Mouse (Mus musculus) erythroid progenitor cell, adult 5-6 weeks (primary cell): ENCODE measurements around the gene Spg21. TPM values are rescaled to one million over a fixed set of nuclear protein-coding genes. Genes with fewer than 3 reads are reported as not detected.
A peak's percentile ranks its signal among the peaks of the same experiment; 100 is the strongest.

Source experiments
- ATAC-seq: replicated peaks from 2 replicates; pipeline ENCODE4 v1.8.0; 2016; ENCODE audit warnings: moderate number of reproducible peaks, mild to moderate bottlenecking, moderate TSS enrichment, inconsistent platforms; ENCODE audit not compliant: poor library complexity, low FRiP score, severe bottlenecking
- total RNA-seq, 2 experiments: library from RNA; stranded (forward) in 1 of 2; stranded (reverse) in 1 of 2; fragments of 150-400 nt in 1 of 2; fragments of 186-747, 209-891 nt in 1 of 2; gene quantifications; 2 replicates each; pipeline versions ENCODE4 v1.2.3 to v1.2.4; 2015 to 2017; ENCODE audit warnings: low replicate concordance in 2 of 2

The Spg21 gene
- 11.5 and 18.4 TPM in 2 replicates for total RNA-seq (2015; ENCODE audit: low replicate concordance)
- total RNA-seq (2017; ENCODE audit: low replicate concordance), result 5.8 and 6.6 TPM in 2 replicates

DNA sequence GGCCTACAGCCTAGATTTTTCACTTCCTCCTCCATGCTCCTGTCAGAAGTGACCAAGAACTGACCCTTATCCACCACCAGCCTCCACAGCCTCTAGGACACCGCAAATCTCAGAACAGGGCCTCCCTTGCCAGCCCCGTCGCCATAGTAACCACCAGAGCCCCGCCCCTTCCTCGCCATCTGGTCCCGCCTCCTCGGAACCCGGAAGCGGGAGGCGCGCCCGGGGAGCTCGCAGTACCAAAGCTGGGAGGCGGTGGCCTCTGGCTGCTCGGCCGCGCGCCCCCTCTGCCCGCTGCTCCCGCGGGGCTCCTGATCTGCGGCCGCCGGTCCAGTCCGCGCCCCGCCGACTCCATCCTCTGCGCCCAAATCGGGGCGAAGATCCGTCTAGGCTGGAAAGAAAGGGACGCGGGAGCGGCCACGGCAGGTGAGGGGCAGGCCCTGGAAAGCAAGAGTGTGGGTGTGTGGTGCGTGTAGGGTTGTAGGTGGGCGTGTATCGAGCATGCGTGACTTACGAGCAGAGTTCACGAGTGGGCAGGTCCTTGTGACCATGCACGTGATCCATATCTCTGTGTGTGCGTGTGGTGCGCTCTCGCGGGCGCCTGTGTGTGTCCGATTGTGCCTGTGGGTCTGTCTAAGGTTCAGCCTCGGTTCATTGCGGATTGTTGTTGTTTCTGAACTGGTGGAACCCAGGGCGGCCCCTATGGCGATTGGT lies at the start of gene Spg21:
TSS of gene Spg21 (plus strand) at position 216 of the 711 bp plus-strand sequence.
- peak; percentile 79 for ATAC-seq

DNA sequence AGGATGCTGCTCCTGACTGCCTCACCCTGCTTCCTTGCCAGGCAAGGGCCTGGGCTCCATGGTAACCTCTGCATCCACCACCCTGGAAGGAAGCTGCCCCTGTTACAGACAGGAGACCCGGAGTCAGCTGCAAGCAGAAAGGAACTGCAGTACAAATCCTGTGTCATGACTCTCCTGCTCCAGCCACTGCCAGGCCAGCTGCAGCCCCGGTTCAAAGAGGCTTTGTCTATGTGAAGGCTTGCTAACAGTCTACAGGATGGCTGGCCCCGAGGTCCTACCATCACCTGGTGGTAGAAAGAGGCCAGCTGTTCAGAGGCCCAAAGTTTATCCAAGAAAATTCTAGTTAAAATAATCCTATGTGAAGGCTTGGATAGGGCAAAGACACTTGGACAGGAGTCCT lies 49.4 kb upstream of the Spg21 start:
- ATAC-seq, result no peak

DNA sequence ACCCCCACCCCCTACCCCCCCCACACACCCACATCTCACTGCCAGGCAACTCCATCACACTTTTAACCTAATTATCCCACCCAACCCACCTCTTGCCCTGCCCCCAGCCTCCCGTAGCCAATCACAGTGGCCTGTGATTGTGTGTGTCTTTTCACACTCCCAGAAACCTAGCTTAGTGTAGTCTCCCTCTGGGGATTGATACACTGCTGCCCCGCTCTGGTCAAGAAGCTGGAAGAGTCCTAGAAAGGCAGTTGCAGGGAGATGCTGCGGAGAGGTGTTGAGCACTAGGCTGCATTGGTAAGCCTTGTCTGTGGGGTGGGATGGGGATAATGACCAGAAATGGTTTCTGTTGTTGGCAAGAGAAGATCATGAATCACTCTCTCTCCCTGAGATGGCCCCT lies 43.0 kb upstream of the Spg21 start:
- no peak for ATAC-seq

DNA sequence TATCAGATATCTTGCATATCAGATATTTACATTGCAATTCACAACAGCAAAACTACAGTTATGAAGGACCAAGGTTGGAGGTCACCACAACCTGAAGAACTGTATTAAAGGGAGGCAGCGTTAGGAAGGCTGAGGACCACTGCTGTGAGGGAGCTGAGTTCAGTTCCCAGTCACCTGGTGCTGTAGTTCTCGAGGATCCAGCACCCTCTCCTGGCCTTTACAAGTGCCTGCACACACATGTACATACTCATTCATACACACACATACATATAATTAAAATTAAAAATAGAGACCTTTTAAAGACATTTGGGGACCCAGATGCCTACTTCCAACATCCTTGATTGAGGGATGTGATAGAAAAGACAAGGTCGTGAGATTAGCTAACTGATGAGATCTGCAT lies 41.1 kb upstream of the Spg21 start:
- no peak for ATAC-seq

DNA sequence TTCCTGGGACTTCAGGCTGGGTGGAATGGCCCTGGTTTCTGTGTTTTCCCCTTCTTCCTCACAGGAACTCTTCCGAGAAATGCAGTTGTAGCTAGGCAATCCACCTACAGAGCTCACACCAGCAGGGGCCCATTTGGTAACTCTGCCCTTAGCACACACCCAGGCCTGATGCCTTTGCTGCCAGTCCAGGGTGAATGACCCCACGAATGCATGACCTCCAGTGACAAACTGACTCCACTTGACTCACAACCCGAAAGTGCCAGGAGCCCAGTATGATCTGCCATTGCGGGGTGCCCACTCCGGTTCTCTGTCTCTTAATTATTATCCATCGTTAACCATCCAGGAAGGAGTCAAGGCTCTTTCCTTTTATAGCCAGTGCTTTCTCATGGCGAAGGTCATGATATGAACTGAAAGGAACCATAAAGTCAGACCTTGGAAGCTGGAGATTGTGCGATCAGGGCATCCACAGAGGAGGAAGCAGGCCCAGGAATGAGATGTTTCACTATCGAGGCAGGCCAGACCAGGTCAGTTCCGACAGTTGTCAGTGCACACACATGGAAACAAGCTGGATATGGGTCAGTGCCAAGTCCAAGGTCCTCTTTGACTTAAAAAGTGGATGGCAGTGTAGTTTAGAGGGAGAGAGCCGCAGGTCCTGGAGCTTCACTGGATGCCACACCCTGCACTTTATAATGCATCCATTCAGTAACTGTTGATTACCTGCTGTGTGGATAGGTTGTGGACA lies 37.8 kb upstream of the Spg21 start, which contains the start of gene Slc51b:
TSS of gene Slc51b (minus strand) at position 196 of the 742 bp plus-strand sequence.
- no peak for ATAC-seq

DNA sequence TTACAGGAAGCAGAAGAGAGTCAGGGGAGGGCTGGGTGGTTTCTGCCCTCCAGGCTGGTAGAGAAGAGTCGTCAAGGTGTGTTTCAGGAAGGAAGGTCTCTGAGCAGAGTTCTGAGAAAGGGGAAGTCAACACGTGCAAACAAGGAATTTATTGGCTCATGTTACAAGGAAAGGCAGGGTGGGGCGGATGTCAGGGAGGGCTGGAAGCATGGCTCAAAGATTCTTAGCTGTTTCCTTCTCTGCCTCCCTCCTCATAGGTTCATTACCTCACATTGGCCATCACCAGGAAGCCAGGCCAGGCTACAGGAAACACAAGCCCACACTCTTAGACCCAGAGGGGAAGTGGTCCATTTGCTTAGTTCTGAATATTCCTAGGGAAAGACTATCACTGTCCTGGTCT lies 36.4 kb upstream of the Spg21 start:
- no peak for ATAC-seq

DNA sequence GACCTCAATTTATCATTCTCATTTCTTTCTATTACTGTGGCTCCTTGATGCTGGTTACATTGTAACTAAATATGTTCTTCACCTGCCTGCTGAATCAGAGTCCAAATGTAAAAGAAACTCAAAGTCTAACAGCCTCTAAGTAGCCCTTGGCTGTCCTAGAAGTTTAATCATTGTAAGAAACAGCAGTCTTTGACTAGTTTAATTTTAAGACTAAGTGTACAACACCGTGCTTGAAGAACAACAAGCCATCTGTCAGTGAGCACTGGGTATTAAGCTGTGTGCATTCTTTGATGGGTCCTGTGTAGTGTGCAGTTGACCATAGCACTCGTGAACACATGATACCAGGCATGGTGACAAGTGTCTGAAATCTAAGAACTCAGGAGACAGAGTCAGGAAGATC lies 33.2 kb upstream of the Spg21 start:
- no peak for ATAC-seq

DNA sequence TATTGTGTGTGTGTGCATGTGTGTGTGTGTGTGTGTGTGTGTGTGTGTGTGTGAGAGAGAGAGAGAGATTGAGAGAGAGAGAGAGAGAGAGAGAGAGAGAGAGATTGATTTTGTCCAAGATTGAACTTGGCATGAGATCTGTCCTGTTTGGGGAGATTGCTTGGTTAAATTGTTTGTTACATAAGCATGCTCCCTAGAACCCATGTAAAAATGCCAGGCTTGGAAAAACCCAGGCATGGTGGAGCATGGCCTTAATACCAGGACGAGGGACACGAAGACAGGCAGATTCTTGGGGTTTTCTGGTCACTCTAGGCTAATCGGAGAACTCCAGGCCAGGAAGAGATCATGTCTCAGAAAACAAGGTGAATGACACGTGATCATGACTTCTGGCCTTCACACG lies 32.7 kb upstream of the Spg21 start:
- ATAC-seq, result no peak

DNA sequence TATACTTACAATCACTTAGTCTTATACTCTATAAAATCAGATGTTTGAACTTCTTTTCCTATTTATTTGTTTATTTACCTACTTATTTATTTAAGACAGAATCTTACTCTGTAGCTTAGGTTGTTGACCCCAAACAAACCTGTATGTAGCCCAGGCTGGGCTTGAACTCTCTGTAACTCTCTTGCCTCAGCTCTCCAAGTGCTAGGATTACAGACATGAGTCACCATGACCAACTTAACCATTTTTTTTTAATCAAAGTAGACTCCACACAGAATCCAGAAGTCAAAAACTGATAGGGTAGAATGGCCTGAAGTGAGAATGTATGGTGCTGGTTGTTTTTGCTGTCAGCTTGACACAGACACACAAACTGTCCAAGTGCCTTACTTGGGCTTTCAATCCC lies 30.3 kb upstream of the Spg21 start:
- no peak for ATAC-seq

DNA sequence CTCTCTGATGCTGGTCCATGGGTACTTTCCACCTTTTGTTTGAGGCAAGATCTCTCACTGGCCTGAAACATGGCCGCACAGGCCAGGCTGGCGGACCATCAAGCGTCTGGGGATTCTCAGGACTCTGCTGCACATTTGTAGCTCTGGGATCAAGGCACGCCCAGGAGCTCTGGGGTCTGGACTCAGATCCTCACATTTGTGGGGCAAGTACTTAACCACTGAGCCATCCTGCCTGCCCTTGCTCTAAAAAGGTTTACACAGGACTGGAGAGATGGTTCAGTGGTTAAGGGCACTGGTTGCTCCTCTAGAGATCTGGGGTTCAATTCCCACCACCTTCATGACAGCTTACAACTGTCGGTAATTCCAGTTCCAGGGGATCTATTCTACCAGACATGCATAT lies 29.8 kb upstream of the Spg21 start:
- ATAC-seq, result no peak

DNA sequence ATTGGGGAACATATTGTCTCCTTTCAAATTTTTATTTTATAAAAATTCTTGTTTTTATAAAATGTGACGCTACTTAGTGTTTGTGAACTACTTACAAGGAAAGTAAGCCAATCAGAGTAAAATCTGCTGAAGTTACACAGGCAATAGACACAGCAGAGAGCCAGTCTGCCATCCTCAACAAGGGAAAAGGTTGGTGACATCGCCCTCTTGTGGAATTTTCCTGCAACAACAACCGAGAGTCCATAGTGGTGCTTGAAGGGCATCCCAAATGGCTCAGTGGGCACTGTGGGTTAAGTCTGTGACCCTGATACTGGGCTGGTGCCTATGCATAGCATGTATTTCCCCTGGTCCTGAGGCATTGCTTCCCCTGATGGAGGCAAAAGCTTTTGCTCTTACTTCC lies 28.5 kb upstream of the Spg21 start:
- no peak for ATAC-seq

DNA sequence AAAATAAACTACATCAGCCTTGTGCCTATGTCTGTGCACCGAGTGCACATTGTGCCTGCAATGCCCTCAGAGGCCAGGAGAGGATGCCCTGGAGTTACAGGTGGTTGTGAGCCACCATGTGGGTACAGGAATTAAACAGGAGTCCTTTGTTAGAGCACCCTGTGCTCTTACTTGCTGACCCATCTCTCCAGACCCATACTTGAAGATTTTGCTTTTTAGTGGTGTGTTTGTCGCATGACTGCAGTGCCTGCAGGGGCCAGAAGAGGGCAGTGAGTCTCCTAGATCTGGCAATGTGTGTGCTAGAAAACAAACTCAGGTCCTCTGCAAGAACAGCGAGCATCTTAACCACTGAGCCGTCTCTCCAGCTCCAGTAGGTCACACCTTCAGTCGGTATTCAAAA lies 26.6 kb upstream of the Spg21 start:
- ATAC-seq, result peak; percentile 51

DNA sequence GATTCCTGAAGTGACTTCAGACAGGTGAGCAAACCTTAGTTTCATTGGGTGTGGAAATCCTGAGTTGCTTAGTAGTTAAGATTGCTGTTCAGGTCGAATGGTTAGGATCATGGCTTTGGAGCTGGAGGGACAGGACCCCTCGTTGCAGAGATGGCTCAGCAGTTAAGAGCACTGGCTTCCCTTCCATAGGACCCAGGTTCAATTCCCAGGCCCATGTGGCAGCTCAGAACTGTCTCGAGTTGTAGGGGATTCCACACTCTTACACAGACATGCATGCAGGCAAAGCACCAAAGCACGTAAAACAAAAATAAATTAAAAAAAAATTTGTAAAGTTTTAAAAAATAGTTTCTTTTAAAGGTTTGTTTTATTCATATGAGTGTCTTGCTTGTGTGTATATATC lies 25.5 kb upstream of the Spg21 start:
- no peak for ATAC-seq

DNA sequence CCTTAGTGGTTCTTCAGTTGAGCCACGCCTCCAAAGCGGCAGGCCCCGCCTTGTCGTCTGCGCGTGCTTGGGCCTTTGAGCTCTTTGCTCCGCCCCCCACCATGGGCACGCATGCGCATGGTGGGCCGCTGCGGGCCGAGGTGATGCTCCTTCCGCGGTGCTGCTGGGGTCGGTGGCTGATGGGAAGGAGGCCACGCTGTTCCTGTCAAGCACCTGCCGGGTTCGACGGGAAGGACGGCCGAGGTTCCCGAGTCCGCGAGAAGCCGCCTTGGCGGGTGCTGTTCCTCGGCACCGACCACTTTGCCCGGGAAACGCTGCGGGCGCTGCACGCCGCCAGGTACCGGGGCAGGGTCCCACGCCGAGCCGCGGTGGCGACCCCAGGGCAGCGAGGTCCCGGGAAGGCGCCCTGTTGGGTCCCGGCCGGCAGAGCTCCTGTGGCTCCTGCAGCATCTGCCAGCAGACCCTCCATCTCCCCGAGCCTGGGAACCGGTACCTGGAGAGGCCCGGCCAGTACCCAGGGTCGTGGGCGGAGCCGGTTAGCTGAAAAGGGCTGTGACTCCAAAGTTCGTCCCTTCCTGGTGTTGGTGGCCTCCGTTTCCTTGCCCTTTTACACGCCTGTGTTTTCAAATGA lies 25.0 kb upstream of the Spg21 start, which contains the start of gene Mtfmt:
TSS of gene Mtfmt (plus strand) at position 112 of the 631 bp plus-strand sequence.
- ATAC-seq, result peak; percentile 96

DNA sequence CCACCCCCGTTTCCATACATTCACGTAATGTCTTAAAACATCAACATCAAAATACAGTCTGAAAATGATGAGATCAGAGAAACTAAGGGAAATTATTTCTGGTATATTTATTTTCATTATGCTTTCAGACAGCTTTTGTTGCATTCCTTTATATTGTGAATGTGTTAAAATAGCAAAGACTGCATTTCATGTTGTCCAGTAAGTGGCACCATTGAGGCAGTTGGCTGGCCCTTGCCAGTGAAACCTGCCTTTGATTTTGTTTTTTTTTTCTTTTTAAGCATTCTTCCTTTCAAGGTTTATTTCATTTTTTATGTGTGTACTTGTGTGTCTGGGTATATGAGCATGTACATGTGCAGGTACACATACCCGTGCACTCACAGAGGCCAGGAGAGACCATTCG lies 16.1 kb upstream of the Spg21 start:
- ATAC-seq, result no peak

DNA sequence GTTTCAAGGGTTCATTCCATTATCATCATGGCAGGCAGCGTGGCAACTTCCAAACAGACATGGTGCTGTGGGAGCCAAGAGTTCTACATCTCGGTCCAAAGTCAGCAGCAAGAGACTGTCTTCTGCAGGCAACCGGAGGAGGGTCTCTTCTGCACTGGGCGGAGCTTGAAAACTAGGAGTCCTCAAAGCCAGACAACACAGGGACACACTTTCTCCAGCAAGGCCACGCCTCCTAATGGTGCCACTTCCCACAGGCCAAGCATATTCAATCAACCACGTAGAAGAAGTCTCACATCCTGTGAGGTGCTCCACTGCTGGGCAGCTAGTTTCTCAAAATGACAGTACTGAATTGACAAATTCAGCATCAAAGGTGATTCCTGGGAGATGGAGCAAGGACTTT lies 12.8 kb upstream of the Spg21 start:
- no peak for ATAC-seq

DNA sequence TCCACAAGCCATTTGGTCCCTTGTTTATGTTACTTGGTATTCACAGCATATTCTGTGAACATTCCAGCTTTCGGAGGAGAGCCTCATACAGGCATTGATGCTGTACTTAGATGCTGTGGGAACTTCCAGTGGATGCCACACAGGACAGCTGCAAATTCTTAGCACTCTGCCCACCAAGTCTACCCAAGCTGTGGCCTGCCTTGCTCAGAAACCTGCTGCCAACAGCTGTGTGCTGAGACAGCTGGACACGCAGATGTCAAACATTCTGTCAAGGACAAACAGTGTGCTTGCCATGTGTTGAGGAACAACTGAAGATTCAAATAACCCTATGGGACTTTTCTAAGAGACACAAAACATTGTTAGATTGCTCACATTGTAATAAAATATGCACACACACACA lies 1.8 kb upstream of the Spg21 start:
- no peak for ATAC-seq

DNA sequence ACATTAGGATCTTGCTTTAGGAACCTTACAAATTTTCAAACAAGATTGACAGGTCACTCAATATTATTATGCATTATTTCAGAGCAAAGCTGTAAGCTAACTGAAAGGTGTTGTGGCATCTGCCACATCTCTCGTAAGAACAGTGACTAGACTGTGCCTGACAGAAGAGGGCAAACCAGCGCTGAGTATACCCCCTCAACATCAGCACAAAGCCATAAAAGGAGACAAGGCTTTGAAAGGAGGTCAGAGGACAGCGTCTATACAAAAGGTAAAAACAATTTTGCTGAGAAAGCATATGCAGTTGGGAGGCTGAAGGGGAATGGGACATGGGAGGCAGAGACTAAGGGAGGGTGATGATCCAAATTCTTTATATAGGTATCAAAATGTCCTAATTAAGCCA lies 549 bp upstream of the Spg21 start:
- no peak for ATAC-seq

DNA sequence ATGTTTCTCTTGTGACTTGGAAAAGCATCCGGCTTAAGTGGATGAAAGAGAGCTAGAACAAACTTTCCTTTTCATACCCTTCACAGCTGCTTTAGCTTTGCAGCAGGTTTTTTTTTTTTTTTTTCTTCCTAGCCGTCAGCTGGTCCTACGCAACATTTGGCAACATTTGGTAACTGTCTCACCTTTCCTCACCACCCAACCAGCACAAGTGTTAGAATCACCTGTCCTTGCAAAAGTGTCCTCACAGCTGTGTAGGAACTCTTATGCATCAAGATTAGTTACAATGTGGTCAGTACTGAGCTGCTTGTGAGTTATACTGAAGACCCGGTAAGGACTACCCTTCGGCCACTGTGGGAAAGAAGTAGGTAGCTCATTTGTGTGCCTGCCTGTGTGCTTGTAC lies 1.8 kb downstream of the Spg21 start:
- ATAC-seq, result no peak

DNA sequence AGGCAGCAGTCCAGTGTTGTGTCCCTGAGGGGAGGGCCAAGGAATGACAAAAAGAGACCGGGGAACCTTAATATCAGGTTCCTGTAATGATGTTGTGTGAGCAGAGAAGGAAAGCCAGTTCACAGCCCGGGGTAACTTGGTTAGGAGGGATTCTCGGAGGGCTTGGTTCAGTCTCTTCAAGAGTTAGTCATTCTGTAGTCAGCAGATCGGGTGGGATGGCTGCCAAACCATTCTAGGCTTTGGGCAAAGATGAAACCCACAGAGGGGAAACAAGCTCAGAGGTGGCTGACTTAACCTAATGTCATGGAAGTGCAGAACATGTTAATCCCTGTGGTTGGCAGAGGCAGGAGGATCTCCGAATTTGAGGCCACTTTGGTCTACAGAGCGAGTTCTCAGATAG lies 3.4 kb downstream of the Spg21 start:
- ATAC-seq, result no peak

DNA sequence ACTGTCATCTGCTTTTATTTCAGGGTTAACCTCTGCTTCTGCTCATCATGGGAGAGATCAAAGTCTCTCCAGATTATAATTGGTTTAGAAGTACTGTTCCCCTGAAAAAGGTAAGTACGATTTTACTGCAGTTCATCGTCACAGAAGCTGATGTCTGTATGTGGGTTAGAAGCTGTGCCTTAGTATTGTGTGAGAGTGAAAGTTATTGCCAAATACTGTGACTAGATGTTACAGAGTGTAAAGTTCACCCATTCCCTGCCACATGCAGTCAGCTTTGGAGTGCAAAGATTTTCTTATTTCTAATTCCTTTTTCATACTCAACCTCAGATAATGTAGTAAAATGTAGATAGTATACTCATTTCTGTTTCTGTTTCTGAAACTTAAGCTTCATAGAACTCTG lies 4.5 kb downstream of the Spg21 start:
- no peak for ATAC-seq
